Mouse (Mus musculus) urinary bladder, postnatal 14 days (tissue): ENCODE results near the gene Ahdc1.

Experiments
- DNase-seq: peaks from one replicate; pipeline ENCODE4 v3.0.0; 2021; ENCODE audit warnings: low spot score

The Ahdc1 gene

DNA sequence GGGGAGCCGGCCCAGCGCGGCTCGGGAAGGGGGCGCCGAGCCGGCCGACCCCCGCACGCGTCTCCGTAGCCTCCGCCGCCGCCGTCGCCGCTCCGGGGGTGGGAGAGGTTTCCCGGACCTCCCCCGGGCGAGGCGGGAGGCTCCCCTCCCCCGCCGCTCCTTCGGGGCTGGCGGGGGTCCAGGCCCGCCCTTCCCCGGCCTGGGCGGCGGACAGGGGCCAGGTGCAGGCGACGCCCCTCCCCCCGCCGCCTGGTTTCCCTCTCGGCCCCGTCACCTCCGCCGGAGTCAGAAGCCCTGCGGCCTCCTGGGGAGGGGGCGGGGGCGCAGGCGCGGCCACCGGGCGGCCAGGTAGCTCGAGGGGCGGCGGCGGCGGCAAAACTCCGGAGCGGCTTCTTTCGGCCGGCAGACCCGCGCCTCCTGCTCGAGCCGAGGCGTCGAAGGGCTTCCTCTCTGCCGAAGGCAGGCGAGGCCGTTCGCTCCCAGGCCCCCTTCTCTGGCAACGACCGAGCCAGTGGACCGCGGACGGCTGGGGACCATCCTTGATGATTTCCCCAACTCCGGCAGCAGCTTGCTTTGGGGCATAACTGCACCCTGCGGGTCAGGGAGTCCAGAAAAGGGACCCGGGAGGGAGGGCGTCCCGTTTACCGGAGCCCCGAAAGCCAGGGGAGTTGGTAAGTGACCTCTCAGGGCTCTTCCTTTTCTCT lies 28.2 kb downstream of the Ahdc1 start:
- DNase-seq = no peak

DNA sequence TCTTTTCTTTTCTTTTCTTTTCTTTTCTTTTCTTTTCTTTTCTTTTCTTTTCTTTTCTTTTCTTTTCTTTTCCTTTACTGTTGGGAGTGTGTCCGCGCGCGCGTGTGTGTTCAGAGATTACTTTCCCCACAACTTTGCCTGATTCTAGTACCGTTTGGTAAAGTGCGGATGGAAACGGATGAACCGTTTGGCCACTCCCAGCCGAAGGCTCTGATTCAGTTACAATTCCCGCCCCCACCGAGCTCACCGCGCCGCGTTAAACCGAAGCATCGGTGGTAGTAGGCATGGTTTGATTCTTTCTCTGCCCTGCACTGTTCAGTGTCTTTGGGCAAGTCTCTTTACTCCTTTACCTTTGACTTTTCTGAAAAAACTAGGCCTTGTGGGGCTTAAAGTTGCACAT lies 28.8 kb downstream of the Ahdc1 start:
- no peak for DNase-seq

DNA sequence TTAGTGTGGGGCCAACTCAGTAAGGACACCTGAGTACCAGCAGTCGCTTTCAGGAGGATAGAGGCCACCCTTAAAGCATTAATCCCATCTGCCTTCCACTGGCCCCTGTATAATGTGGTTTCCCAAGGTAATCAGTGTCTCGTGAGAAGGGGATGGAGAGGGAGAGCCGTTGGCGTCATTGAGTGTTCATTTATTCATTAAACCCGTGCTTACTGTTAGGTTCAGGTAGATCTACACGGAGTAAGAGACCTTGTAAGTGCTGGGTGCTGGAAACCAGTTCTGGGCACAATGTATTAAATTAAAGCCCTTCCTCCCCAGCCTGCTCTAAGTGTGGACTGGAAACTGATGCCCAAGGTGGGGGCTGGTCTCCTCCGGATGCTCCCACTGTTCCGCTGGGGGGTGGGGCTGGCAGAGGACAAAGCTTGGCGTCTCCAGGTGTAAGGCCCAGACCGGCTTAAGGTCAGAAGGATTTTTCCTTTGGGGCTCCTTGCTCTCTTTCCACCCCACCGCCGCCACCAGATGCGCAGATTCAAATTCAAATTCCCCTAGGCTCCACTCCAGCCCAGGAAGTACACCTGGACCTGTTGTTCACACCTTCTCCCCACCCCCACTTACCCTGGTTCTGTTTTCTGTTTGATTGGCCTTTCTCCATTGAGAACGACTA lies 29.3 kb downstream of the Ahdc1 start:
- no peak for DNase-seq

DNA sequence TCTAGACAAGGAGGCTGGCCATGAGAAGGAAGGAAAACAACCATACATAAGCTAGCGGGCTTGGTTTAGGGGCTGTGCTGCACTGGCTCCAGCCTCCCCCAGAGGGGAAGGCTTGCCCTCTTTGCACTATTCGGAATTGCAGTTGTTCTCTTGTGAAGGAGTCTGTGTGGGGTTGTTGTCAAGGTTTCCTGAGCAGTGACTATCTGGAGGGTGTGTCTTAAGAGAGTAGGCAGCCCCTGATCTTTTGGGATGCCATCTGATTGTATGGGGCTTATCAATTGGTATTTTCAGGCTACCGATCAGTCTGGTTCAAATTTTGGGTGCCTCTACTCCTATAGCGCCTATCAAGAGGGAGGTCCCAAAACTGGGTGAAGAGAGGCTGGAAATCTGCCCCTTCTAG lies 31.2 kb downstream of the Ahdc1 start:
- DNase-seq = no peak

DNA sequence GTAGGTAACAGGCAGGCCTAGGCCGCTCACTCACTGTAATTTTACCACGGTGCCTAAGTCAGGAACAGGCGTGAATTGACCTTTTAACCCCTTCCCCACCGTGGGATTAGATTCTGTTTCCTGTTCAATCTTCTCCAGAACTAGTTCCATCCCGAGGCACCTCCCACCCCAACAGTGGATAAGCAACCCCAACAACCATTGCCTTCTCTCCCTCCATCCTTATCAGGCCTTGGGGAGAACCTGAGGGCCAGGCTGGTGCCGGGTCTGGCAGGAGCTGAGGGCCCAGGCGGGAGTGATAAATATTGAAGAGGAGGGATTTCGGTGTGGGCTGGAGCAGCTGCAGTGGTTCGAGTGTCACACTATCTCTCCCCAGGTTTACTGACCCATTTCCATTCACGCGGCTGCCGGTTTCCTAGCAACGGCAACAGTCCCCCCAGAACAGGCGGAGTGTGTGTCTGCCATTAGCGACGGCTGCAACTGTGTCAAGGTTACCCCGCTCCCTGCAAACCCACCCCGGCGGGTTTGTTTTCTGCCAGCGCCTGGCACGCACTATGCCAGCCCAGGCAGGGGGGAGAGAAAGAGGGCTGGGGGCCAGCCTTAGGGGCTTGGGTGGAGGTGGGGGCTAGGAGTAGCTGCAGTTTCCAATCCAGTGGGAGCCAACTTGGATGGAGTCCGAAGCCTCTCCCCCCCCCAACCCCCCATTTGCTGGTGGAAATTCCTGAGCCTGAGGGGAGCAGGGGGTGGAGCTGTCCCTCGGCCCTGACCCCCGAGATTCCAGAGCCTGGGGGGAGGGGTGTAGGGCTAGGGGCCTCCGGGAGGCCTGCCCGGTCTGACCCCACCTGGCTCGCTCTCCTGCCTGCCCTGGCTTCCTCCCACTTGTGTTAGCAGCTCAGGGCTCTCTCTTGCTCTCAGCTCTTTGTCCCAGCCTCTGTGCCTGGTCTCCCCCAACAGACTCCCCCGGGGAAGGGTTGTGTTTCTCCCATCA lies 31.9 kb downstream of the Ahdc1 start:
- DNase-seq = no peak

DNA sequence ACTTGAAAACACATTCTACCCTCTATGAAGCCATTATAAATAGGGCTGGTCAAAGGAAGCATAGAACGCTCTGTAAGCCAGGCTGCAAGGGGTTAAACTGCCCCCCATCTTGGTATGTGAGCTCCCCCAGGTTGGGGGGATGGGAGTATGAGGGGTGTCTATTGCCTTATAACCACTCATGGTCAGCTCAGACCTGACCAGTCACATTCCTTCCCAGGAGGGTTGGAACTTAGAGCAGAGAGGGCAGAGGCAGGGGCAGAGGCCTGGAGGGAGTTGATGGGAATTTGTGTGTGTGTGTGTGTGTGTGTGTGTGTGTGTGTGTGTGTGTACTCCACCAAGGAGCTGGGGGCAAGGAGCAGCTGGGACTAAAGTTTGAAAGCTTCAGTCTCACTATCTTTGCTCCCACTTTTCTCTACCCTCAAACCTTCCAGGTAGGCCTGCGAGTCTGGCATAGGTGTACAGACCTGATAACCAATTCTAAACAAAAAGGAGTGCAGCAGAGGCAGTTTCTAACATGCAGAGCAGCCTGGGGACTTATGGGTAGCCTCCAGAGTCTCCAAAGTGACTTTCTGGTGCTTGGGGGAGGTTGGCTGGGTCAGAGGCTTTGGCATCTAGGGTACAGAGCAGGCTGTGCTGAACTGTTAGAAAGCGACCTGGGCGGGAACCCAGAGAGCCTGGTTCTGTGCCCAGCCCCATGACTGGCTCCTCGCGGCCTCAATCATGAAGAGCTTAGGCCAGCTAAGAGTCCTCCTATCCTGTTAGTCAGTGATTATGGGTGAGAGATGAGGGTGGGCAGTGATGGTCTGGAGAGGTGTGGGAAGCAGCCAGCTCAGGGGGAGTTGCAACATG lies 33.0 kb downstream of the Ahdc1 start:
- peak; percentile 51 for DNase-seq

DNA sequence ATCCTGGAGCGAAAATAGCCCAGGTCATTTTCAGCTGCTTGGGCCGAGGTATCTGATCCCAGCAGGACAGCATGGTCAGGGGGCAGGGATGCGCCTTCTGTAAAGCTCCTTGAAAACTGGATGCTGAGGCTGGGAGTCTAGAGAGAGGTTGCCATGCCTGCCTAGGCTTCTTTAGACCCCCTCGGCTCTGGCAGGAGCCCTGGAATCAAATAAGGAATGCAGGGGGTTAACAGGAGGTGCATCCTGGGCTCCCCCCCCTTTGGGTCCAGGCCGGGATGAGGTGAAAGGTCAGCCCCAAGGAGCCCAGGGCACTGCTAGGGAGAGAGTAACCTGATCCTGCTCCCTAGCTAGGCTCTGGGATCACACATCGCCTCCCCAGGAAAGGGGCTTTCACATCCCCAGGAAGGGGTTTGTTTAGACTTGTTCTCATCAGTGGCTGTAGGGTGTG lies 33.6 kb downstream of the Ahdc1 start:
- no peak for DNase-seq

DNA sequence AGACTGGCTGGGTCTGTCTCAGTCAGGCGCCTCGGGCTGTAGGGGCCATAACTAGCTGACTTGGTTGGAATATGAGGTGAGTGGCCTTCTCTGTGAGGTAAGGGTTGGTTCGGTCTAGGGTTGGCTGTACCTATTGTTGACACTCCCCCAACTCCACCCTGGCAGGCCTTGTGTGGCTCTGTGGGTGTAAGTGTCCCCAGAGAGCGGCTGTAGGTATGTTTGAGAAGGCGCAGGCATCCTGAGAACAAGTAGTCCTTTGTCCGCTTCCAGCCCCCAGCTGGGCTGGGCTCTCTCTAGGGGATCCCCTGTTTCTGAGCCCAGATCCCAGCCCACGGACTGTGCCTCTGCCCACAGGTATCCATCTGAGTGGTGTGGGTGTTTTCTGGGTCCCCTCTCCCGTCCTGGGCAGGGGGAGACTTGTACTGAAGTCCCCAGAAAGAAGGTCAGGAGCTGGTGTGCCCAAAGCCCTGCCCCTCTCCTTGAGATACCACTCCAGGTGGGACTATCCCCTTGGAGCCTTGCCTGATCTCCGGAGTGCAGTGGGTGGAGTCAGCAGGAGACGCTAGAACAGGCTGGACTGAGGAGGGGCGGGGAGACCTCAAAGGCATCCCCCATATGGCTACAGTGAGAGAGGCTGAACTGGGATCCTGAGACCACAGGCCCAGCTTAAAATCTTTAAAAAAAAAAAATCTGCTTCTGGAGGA lies 34.9 kb downstream of the Ahdc1 start:
- DNase-seq = no peak

DNA sequence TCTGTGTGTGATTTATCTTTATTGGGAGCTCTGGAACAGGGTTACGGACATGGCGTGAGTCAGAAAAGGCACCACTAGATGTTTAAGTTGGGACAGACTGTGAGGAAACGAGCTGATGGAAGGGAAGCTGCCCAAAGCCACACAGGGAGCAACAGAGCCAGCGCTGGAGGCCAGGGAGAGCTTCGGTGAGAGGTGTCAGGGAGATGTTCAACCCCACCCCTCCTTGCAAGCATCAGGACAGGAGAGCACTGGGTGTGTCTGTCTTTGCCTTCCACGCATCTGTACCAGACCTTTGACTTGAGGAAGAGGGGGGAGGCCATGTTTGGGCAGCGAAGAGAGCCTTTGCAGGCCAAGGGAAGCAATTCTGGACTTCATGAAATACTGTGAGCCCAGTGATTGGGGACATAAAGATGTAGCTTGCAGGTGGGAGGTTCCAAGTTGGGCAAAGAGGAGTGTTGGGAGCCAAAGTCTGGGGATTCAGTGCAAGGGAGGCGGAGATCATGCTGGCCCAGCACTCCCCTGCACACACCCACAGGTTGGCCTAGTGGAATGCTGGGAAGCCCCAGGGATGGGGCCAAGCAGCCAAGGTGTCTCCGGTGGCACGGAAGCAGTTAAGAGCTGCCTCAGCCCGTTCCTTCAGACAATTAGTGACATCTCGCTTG lies 35.8 kb downstream of the Ahdc1 start:
- no peak for DNase-seq

DNA sequence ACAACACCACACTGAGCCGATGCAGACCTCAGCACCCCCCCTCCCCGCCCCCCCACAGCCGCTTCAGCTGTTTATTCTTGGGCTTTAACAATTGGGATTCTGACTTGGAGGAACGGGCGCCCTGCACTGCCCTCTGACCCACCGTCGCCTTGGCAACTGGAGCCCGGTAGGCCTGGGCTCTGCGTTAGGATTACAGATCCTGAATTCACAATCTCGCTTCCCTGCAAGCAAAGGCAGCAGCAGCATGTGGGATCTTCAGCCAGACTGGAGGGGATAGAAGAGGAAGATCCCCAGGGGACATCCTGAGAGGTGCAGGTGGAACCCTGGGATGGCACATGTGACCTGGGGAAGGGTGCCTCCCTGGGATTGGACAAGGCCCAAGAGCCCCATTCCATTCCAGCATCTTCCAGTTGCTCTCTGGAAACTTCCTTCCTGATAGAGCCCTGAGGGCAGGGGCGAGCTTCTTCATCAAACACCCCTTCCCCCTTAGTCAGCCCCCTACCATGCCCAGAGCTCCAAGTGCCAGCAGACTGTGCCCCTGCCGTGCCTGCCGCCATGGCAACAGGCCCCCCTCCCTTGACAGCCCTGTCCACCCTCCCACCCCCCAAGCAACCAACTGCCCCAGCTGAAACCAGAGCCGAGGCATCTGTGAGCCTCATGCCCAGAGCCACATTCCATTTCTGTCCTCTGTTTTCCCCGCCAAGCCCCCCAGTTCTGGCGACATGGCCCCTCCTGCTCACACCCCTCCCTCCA lies 36.5 kb downstream of the Ahdc1 start:
- DNase-seq = no peak

DNA sequence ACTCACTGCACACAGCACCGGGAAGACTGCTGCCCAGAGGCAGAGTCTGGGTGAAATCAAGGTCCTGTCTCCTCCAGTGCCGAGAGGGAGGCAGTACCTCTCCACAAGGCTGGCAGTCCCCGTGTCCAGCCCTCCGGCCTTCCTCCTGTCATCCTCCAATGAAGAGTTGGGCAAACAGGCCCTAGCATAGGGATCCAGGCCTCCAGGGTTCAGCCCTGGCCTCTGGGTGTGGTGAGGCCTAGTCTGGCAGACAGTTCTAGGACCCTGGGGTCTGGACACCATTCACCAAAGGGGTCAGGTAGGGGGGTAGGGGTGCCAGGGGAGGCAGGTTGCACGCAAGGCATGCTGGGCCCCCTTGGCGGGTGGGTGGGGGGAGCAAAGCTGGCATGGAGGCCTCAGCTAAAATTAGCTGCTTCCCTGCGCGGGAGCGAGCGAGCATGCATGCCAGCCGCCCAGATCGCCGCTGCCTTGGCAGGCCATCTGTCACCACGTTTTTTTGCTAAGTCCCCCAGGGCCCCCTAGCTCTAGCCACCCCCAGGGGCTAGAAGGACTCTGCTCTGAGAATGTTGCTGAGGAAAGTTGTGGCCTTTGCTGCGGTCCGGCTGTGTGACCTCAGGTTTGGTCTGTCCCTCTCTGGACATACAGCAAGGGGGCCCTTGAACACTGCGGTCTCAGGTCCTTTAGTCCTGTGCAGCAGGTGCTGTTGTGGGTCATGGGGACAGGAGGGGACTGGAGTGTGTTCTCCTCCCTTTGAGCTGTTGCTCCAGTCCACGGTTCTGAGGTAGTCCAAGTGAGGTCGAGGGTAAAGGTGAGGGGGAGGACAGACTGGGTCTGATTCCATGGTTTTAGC lies 38.2 kb downstream of the Ahdc1 start:
- no peak for DNase-seq

DNA sequence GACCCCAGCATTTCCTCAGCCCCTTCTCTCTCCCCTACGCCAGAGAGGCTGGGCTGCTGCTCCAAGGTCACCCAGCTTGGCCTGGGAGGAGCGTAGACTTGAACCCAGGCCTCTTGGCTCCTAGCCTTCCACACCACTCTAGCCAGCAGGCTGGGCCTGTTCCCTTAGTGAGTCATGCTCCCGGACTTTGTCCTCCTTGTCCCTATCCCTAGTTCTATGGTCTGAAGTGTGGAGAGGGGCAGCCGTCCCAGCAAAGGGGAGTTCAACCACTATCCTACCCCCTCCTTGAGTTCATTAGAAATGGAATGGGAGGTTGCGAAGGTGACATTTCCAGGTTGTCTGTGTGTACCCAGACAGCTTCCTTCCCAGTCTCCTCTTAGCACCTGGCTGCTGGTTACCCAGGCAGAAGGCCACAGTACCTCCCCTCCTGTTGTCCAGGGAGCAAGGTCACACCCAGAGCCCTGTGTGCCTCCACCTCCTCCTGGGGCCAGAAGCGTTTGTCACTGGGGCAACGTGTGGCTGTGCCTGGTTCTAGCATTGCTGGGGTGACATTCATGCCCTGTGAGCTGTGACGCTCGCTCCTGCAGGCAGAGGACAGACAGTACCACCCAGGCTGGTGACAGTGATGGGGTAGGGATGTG lies 39.3 kb downstream of the Ahdc1 start:
- no peak for DNase-seq

DNA sequence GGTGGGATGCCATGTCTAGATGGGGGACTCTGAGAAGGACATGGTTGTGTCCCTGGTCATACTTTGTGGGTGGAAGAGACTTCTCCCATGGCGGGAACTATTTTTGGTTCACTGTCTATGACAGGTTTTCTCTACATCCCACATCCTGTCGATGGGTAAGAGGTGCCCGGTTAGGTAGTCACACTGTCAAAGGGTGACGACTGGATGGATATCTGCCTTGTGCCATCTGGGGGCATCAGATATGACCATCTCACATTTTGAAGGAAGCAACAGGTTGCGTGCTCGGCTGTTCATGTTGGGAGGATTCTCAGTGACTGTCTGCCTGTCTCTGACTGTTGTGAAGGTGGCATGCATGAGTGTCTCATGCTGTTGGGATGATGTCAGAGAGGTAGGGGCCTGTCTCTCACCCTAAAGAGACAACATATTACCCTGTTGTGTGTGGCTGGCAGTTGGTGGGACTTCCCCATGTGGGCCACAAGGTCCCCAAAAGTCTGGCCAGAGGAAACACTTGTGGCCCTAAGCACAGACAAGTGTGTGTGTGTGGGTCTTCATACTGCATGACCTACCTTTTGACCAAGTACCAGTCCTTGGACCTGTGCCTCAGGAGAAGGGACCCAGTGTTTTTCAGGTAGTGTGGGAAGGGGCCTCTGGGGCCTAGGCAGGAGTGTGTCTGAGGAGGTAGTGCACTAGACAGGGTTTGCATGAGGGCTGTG lies 39.9 kb downstream of the Ahdc1 start:
- DNase-seq = no peak

DNA sequence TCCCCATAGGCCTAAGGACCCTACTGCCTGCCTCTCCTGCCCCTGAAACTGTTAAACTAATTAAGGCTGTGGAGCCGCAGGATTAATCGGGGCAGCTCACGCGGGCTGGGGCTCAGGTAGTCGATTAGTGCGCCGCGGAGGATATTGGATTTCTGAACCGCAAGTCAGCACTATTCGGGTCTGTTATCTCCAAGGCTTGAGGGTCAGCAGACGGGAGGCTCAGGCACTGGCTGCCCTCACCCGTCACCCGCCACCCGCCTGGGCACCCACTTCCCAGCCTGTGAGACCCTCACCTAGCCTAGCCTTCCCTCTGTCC lies 40.4 kb downstream of the Ahdc1 start:
- DNase-seq = no peak

DNA sequence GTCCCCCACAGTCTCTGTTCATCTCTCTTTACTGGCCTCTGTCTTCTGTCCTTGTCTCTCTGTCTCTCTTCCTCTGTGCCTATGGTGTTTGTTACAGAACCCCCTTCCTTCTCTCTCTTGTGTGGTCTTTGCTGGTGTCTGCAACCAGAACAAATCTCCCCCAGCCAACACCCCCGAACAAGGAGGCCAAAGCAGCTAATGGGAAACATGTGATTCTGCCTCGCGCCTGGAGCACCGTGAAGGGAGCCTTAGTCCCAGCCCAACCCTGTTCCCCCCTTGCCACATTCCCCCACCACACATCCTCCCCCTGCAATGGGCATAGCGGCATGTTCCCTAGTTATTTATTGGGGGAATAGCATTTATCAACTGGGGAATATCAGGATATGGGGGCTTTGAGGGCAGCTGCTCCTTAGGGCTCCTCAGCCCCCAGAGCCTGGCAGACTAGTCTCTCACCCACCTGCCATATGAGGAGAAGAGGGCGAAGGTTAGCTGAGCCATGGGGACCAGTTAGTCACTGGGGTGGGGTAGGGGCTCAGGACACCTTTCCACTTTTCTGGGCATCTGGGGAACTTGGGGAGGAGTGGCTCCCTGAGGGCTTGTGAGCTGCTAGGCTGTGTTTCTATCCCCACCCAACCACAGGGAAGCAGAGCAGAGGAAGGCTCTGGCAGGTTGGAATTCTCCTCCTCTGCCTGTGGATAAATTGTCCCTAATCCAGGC lies 41.1 kb downstream of the Ahdc1 start:
- DNase-seq = no peak

DNA sequence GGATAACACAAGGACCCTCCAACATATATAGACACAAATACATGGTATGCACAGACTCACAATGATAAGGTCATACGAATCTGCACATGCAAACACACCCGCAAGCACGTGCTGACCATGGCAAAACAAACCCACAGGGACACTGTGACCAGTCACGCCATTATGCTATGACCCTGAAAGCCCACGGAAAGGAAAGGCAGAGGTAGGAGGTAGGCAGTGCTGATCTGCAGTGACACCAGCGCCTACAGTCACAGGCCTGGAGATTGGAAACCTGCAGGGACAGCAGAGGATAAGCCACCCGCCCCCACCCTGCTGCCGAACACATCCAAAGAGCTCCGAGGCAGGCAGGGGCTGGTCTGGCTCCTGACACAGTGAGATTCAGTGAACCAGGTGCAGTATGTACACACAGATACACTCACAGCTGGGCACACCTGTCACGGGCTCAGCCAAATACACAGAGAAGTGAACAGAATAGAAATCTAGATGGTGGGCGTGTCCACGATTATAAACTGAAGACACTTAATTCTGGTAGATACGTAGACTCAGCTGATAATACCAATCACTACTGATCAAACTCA lies 42.0 kb downstream of the Ahdc1 start:
- no peak for DNase-seq

DNA sequence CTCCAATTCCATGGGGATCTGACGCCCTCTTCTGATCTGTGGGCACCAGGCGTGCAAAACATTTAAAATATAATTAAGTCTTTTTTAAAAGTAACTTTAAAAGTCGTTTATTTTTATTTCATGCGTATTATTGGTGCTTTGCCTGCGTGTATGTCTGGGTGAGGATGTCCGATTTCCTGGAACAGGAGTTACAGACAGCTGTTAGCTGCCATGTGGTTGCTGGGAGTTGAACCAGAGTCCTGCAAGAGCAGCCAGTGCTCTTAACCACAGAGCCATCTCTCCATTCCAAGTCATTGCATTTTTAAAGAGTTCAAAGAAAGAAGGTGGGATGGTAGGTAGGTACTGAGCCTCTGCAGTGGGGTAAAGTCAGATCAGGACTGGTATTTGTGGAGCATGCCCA lies 43.5 kb downstream of the Ahdc1 start:
- no peak for DNase-seq
